8 mouse cellular contexts compared by ENCODE assay signal in genomic region chr3:88831177-88832121, GRCm38 (mm10). TPM values are rescaled to one million over a fixed set of nuclear protein-coding genes. Genes with fewer than 3 reads are reported as not detected.
DNase-seq lines count a peak whose midpoint lies in the region; ATAC-seq lines count a peak whose summit lies in the region.
"Not testable (repeated sequence)": the region's sequence is repeated elsewhere in the genome, so short reads cannot be mapped to it uniquely, and the experiment has no call there.

No protein-coding gene starts in this region.

- not testable (repeated sequence) for H3K36me3 ChIP-seq in forebrain, embryonic 12.5 days (replicated peaks); heart, embryonic 14.5 days (ENCODE audit: control insufficient read depth, insufficient read depth, low read length); limb, embryonic 12.5 days; midbrain, embryonic 11.5 days (ENCODE audit: control insufficient read depth, insufficient read depth, low read length)
- peaks cover 11% of the 10 kb centered on the region for H3K36me3 ChIP-seq in kidney, embryonic 15.5 days

- 4% methylated on average over 21 of the region's 28 CpGs for WGBS in forebrain, embryonic 12.5 days
- WGBS in heart, embryonic 14.5 days = 2% methylated on average over 19 of the region's 28 CpGs
- 5% methylated on average over 22 of the region's 28 CpGs for WGBS in kidney, embryonic 15.5 days
- 8% methylated on average over 24 of the region's 28 CpGs for whole genome bisulfite sequencing in limb, embryonic 12.5 days
- WGBS in midbrain, embryonic 11.5 days = 3% methylated on average over 16 of the region's 28 CpGs

- H3K4me2 ChIP-seq in forebrain, embryonic 12.5 days = peak overlapping the region; percentile 53
- peak overlapping the region; percentile 58 for H3K4me2 ChIP-seq in heart, embryonic 14.5 days (ENCODE audit: low read length)
- peak overlapping the region; percentile 56 for H3K4me2 ChIP-seq in kidney, embryonic 15.5 days
- H3K4me2 ChIP-seq in limb, embryonic 12.5 days = peak overlapping the region; percentile 55
- peak overlapping the region; percentile 43 for H3K4me2 ChIP-seq in midbrain, embryonic 11.5 days

- H3K9me3 ChIP-seq in forebrain, embryonic 12.5 days; heart, embryonic 14.5 days (ENCODE audit: control insufficient read depth, low read length); kidney, embryonic 15.5 days (replicated peaks); limb, embryonic 12.5 days; midbrain, embryonic 11.5 days (ENCODE audit: control insufficient read depth, low read length): not testable (repeated sequence)

- ATAC-seq in forebrain, embryonic 12.5 days (ENCODE audit: low FRiP score) = peak; percentile 84
- peak; percentile 78 for ATAC-seq in heart, embryonic 14.5 days (ENCODE audit: insufficient number of reproducible peaks, insufficient read depth, low FRiP score, low read depth)
- peak; percentile 75 for ATAC-seq in kidney, embryonic 15.5 days (replicated peaks; ENCODE audit: low FRiP score)
- peak; percentile 75 for ATAC-seq in limb, embryonic 12.5 days (ENCODE audit: insufficient number of reproducible peaks, insufficient read depth, low FRiP score, low TSS enrichment, low read depth)
- ATAC-seq in midbrain, embryonic 11.5 days (ENCODE audit: low FRiP score) = peak; percentile 89

- H3K27me3 ChIP-seq in forebrain, embryonic 12.5 days; heart, embryonic 14.5 days (ENCODE audit: control insufficient read depth, insufficient read depth, low read length); kidney, embryonic 15.5 days; limb, embryonic 12.5 days; midbrain, embryonic 11.5 days (ENCODE audit: control insufficient read depth, insufficient read depth, low read length): not testable (repeated sequence)

- peak; percentile 16 to 19 for DNase-seq in B cell, adult 2 months
- DNase-seq in midbrain, embryonic 11.5 days (ENCODE audit: low spot score, missing footprints) = peak; percentile 96
- peak; percentile 74 for DNase-seq in right cerebral cortex, postnatal 4 days

- not testable (repeated sequence) for H3K4me1 ChIP-seq in brown adipose tissue, adult 24 weeks (ENCODE audit: control insufficient read depth, insufficient read depth, insufficient read length, low read length); forebrain, embryonic 12.5 days; heart, embryonic 14.5 days (ENCODE audit: control insufficient read depth in 2 of 2, insufficient read depth in 2 of 2, low read length in 2 of 2); kidney, embryonic 15.5 days; limb, embryonic 12.5 days (replicated peaks); midbrain, embryonic 11.5 days (ENCODE audit: control insufficient read depth, insufficient read depth, low read length)

- H3K27ac ChIP-seq in brown adipose tissue, adult 24 weeks (replicated peaks; ENCODE audit: low read depth, low read length) = peak overlapping the region; percentile 52
- peak overlapping the region; percentile 96 for H3K27ac ChIP-seq in forebrain, embryonic 12.5 days
- peak overlapping the region; percentile 68 to 87 for H3K27ac ChIP-seq in heart, embryonic 14.5 days (replicated peaks in 1 of 2; ENCODE audit: control insufficient read depth in 1 of 2, insufficient read depth in 1 of 2, low read depth in 2 of 2, low read length in 2 of 2)
- peak overlapping the region; percentile 58 for H3K27ac ChIP-seq in kidney, embryonic 15.5 days
- H3K27ac ChIP-seq in limb, embryonic 12.5 days = peak overlapping the region; percentile 84
- peak overlapping the region; percentile 90 for H3K27ac ChIP-seq in midbrain, embryonic 11.5 days (ENCODE audit: low read depth, low read length)

- peak overlapping the region; percentile 57 for H3K9ac ChIP-seq in forebrain, embryonic 12.5 days
- H3K9ac ChIP-seq in heart, embryonic 14.5 days (ENCODE audit: low read length) = peak overlapping the region; percentile 41; the same call in 1 of the 2 replicates
- not testable (repeated sequence) for H3K9ac ChIP-seq in kidney, embryonic 15.5 days
- peak overlapping the region; percentile 35; the same call in 1 of the 2 replicates for H3K9ac ChIP-seq in limb, embryonic 12.5 days (replicated peaks)
- peak overlapping the region; percentile 67 for H3K9ac ChIP-seq in midbrain, embryonic 11.5 days (ENCODE audit: low read length)

- H3K4me3 ChIP-seq in brown adipose tissue, adult 24 weeks (ENCODE audit: insufficient read depth, low read depth, low read length) = peak overlapping the region; percentile 53
- H3K4me3 ChIP-seq in forebrain, embryonic 12.5 days (replicated peaks) = peak overlapping the region; percentile 47
- peak overlapping the region; percentile 23 to 33 for H3K4me3 ChIP-seq in heart, embryonic 14.5 days (ENCODE audit: control insufficient read depth in 1 of 2, insufficient read depth in 1 of 2, low read depth in 1 of 2, low read length in 2 of 2)
- H3K4me3 ChIP-seq in kidney, embryonic 15.5 days (replicated peaks) = peak overlapping the region; percentile 32
- peak overlapping the region; percentile 32 for H3K4me3 ChIP-seq in limb, embryonic 12.5 days (replicated peaks)
- peak overlapping the region; percentile 41 for H3K4me3 ChIP-seq in midbrain, embryonic 11.5 days (ENCODE audit: low read depth, low read length)

RNA-seq across cellular contexts. Expression of gene Gon4l, which starts 3.6 kb away (rescaled TPM):
- 6.3 and 9.2 TPM in 2 replicates for polyA plus RNA-seq in brown adipose tissue, adult 24 weeks (2012; ENCODE audit: insufficient read depth, insufficient read length, missing spikeins)
- polyA plus RNA-seq in forebrain, embryonic 12.5 days (2016; fragmentation: Nextera tagmentation; extraction: Ambion mirVana) = 20.8 and 21.4 TPM in 2 replicates
- 9.1 and 9.6 TPM in 2 replicates for polyA plus RNA-seq in heart, embryonic 14.5 days (2014; fragmentation: Nextera tagmentation; extraction: Ambion mirVana)
- 11.6 and 11.7 TPM in 2 replicates for polyA plus RNA-seq in kidney, embryonic 15.5 days (2015; fragmentation: Nextera tagmentation; extraction: Ambion mirVana)
- polyA plus RNA-seq in limb, embryonic 12.5 days (2016; fragmentation: Nextera tagmentation; extraction: Ambion mirVana) = 17.2 and 18.0 TPM in 2 replicates
- polyA plus RNA-seq in midbrain, embryonic 11.5 days (2014; fragmentation: Nextera tagmentation; extraction: Ambion mirVana) = 15.3 TPM in 2 replicates

RNA-seq across cellular contexts. Expression of gene Syt11, which starts 56.5 kb away (rescaled TPM):
- 3.3 and 6.7 TPM in 2 replicates for polyA plus RNA-seq in brown adipose tissue, adult 24 weeks (2012; ENCODE audit: insufficient read depth, insufficient read length, missing spikeins)
- 200 and 213 TPM in 2 replicates for polyA plus RNA-seq in forebrain, embryonic 12.5 days (2016; fragmentation: Nextera tagmentation; extraction: Ambion mirVana)
- polyA plus RNA-seq in heart, embryonic 14.5 days (2014; fragmentation: Nextera tagmentation; extraction: Ambion mirVana) = 9.7 and 11.1 TPM in 2 replicates
- 13.1 and 16.2 TPM in 2 replicates for polyA plus RNA-seq in kidney, embryonic 15.5 days (2015; fragmentation: Nextera tagmentation; extraction: Ambion mirVana)
- 32.0 and 36.8 TPM in 2 replicates for polyA plus RNA-seq in limb, embryonic 12.5 days (2016; fragmentation: Nextera tagmentation; extraction: Ambion mirVana)
- 178 and 180 TPM in 2 replicates for polyA plus RNA-seq in midbrain, embryonic 11.5 days (2014; fragmentation: Nextera tagmentation; extraction: Ambion mirVana)

Comparison
In these comparisons a context has a peak if more than half of its experiments do, and no peak if none do; other contexts are left out.
1. Peak in every context shown above with its lines: DNase-seq, ATAC-seq, H3K4me3 ChIP-seq and H3K27ac ChIP-seq.
2. DNase-seq: peak in every context shown above with its lines; median percentile 96 in midbrain, embryonic 11.5 days; 74 in right cerebral cortex, postnatal 4 days; 18 in B cell, adult 2 months.